Mouse (Mus musculus) limb, embryonic 13.5 days (tissue): Measurements from ENCODE around the gene Ank2. TPM values are rescaled to one million over a fixed set of nuclear protein-coding genes. Genes with fewer than 3 reads are reported as not detected.
A peak's percentile ranks its signal among the peaks of the same experiment; 100 is the strongest.

Source experiments
- ATAC-seq: fragments of 200-750 bp; cut with Nextera tagmentation; 2 replicates; pipeline ENCODE4 v1.8.0; 2017; ENCODE audit warnings: low read depth, moderate number of reproducible peaks, moderate TSS enrichment; ENCODE audit not compliant: low FRiP score
- H3K27ac ChIP-seq: fragments of 300-500 bp; sonication (generic); 2 replicates; pipeline ENCODE4 v1.5.1; 2015; ENCODE audit warnings: inconsistent platforms, mild to moderate bottlenecking, moderate library complexity
- H3K27me3 ChIP-seq: fragments of 300-500 bp; sonication (generic); 2 replicates; pipeline ENCODE4 v1.6.1; 2015; ENCODE audit warnings: mild to moderate bottlenecking, inconsistent platforms
- H3K36me3 ChIP-seq: fragments of 300-500 bp; sonication (generic); 2 replicates; pipeline ENCODE4 v1.6.1; 2015; ENCODE audit warnings: inconsistent platforms, mild to moderate bottlenecking, moderate library complexity
- H3K4me1 ChIP-seq: fragments of 300-500 bp; sonication (generic); 2 replicates; pipeline ENCODE4 v1.6.1; 2015; ENCODE audit warnings: inconsistent platforms
- H3K4me2 ChIP-seq: fragments of 300-500 bp; sonication (generic); replicated peaks from 2 replicates; pipeline ENCODE4 v1.6.1; 2015; ENCODE audit warnings: inconsistent platforms, mild to moderate bottlenecking, moderate library complexity
- H3K4me3 ChIP-seq: fragments of 300-500 bp; sonication (generic); 2 replicates; pipeline ENCODE4 v1.5.1; 2015; ENCODE audit warnings: moderate library complexity, mild to moderate bottlenecking, inconsistent platforms
- H3K9ac ChIP-seq: fragments of 300-500 bp; sonication (generic); 2 replicates; pipeline ENCODE4 v1.6.1; 2015; ENCODE audit warnings: mild to moderate bottlenecking, inconsistent platforms
- H3K9me3 ChIP-seq: fragments of 300-500 bp; sonication (generic); 2 replicates; pipeline ENCODE4 v1.6.1; 2016; ENCODE audit warnings: inconsistent platforms
- WGBS: fragments of 180-500 bp; shearing (Covaris S2); methylation state at CpG from one replicate; pipeline ENCODE4 v1.1.7; 2015; 5-methylcytosine and 5-hydroxymethylcytosine counted together
- polyA plus RNA-seq: library from polyadenylated mRNA; unstranded; fragments of >200 nt; fragmentation: Nextera tagmentation; extraction: Ambion mirVana; gene quantifications from 2 replicates; pipeline ENCODE4 v1.2.1, GENCODE M21; 2015

Gene Ank2
- polyA plus RNA-seq, 1 experiment from 2014 or later: 32.4 TPM

- Histone ChIP-seq H3K36me3 (no peaks in the 10 kb centered on the region), H3K9me3 (no peaks in the 10 kb centered on the region)
- 24% methylated on average over 3 of the region's 3 CpGs for WGBS
Observed at GRCm38 (mm10) chr3:127131048-127131447, 368.1 kb downstream of the Ank2 start.

GRCm38 (mm10) chr3:127130167-127130770 lies 368.9 kb downstream of the Ank2 start:
- H3K9me3 ChIP-seq: no peaks in the 10 kb centered on the region
- H3K27me3 ChIP-seq: no peaks in the 10 kb centered on the region
- 53% methylated on average over 12 of the region's 12 CpGs for WGBS
- H3K4me3 ChIP-seq: no peak overlapping the region
- H3K4me2 ChIP-seq: 0 out of 2 replicates have a peak overlapping the region, but pooled peaks have one; percentile 16
- ATAC-seq: no peak
- H3K4me1 ChIP-seq: peaks cover 21% of the 10 kb centered on the region
- H3K9ac ChIP-seq: no peak overlapping the region
- no peaks in the 10 kb centered on the region for H3K36me3 ChIP-seq
- H3K27ac ChIP-seq: no peak overlapping the region

More at GRCm38 (mm10) chr3:127131048-127131447, 368.1 kb downstream of the Ank2 start:
- Histone ChIP-seq H3K4me1 (peaks cover 21% of the 10 kb centered on the region), H3K27ac (no peak overlapping the region), H3K27me3 (no peaks in the 10 kb centered on the region), H3K4me3 (no peak overlapping the region), H3K4me2 (no peak overlapping the region), H3K9ac (no peak overlapping the region)
- 0 out of 2 replicates have a peak, but pooled peaks have one; percentile 42 for ATAC-seq

- H3K9ac ChIP-seq: no peak overlapping the region
- 32% methylated on average over 1 of the region's 1 CpGs for WGBS
- no peak for ATAC-seq
- no peaks in the 10 kb centered on the region for H3K36me3 ChIP-seq
- no peaks in the 10 kb centered on the region for H3K27me3 ChIP-seq
- H3K27ac ChIP-seq: no peak overlapping the region
- H3K4me3 ChIP-seq: no peak overlapping the region
- H3K4me1 ChIP-seq: peaks cover 25% of the 10 kb centered on the region
- no peak overlapping the region for H3K4me2 ChIP-seq
- H3K9me3 ChIP-seq: no peaks in the 10 kb centered on the region
Observed at GRCm38 (mm10) chr3:127129750-127130149, 369.4 kb downstream of the Ank2 start.

DNA sequence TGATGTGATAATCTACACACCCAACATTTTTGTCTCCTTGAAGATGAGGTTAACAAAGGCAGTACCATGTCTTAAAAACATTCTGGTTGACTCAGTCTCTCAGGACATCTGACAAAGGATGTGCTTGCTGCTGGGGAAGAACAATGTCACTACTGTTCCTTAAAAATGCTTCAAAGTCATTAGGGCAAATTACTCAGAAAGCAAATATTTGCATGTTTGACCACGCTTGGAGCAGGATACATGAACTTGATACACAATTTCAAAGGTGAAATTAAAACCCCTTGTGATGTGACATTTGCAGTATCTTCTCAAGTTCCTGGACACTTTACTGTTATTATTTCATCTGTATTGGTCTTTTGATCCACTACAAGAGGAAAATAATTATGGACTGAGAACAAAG lies 371.5 kb downstream of the Ank2 start:
- Histone ChIP-seq H3K9me3 (no peaks in the 10 kb centered on the region), H3K4me3 (no peak overlapping the region), H3K4me1 (peaks cover 43% of the 10 kb centered on the region), H3K27me3 (no peaks in the 10 kb centered on the region), H3K36me3 (no peaks in the 10 kb centered on the region), H3K27ac (no peak overlapping the region), H3K4me2 (no peak overlapping the region), H3K9ac (no peak overlapping the region)
- 79% methylated on average over 1 of the region's 1 CpGs for WGBS
- no peak for ATAC-seq

DNA sequence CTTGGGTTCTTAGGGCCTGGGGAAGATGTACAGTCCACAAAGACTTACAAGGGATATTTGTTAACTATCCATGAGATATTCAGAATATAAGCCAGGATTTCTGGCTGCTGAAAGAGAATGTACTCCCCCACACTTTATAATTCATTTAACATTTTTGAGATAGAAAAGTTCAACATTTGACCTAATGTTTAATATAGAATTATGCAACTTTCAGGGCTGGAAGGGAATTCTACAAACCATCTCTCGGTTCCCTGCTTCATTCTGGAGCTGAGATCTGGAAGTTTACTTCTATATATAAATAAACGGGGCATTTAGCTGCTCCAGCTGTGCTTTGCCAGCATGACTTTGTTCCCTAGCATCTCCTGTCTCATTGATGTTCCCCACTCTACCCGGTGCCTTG lies 372.9 kb downstream of the Ank2 start:
- H3K4me3 ChIP-seq: no peak overlapping the region

GRCm38 (mm10) chr3:127124375-127124993 lies 374.7 kb downstream of the Ank2 start:
- ATAC-seq: peak; percentile 49
- 65% methylated on average over 10 of the region's 10 CpGs for WGBS
- Histone ChIP-seq H3K4me3 (no peak overlapping the region), H3K4me2 (peak overlapping the region; percentile 25), H3K27me3 (no peaks in the 10 kb centered on the region), H3K9me3 (no peaks in the 10 kb centered on the region), H3K36me3 (no peaks in the 10 kb centered on the region), H3K4me1 (peaks cover 26% of the 10 kb centered on the region), H3K9ac (no peak overlapping the region), H3K27ac (peak overlapping the region; percentile 61)

More for the DNA sequence above, 372.9 kb downstream of the Ank2 start:
- H3K36me3 ChIP-seq: no peaks in the 10 kb centered on the region
- no peak overlapping the region for H3K4me2 ChIP-seq
- H3K4me1 ChIP-seq: peaks cover 43% of the 10 kb centered on the region
- no peak overlapping the region for H3K9ac ChIP-seq
- H3K9me3 ChIP-seq: no peaks in the 10 kb centered on the region
- WGBS: 65% methylated on average over 3 of the region's 3 CpGs
- ATAC-seq: no peak
- no peak overlapping the region for H3K27ac ChIP-seq
- H3K27me3 ChIP-seq: no peaks in the 10 kb centered on the region

GRCm38 (mm10) chr3:127123376-127123775 lies 375.8 kb downstream of the Ank2 start:
- H3K27ac ChIP-seq: no peak overlapping the region
- H3K9ac ChIP-seq: no peak overlapping the region
- H3K9me3 ChIP-seq: no peaks in the 10 kb centered on the region
- WGBS: 8% methylated on average over 8 of the region's 8 CpGs
- H3K4me1 ChIP-seq: peaks cover 25% of the 10 kb centered on the region
- no peak overlapping the region; the same call in 1 of the 2 replicates for H3K4me3 ChIP-seq
- no peaks in the 10 kb centered on the region for H3K36me3 ChIP-seq
- ATAC-seq: no peak
- peak overlapping the region; percentile 46 for H3K4me2 ChIP-seq
- no peaks in the 10 kb centered on the region for H3K27me3 ChIP-seq

DNA sequence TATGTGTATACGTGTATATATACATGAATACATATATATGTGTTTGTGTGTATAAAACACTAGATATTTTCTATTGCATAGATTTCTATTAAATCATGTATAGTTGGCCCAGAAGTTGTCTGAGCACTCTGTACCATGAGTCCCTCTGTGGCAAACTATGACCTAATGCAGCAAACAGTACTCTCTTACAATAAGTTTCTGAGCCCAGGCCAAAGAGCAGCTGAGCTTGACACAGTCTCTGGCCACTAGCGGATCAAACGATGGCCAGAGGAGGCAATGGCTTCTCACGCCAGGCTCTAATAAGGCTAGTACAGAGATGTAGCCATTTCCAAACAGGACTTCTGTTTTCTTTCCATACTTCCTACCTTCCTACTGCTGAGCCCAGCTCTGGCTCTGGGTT lies 380.4 kb downstream of the Ank2 start:
- no peaks in the 10 kb centered on the region for H3K9me3 ChIP-seq
- no peak for ATAC-seq
- no peaks in the 10 kb centered on the region for H3K27me3 ChIP-seq
- H3K36me3 ChIP-seq: no peaks in the 10 kb centered on the region
- no peak overlapping the region for H3K27ac ChIP-seq
- H3K4me3 ChIP-seq: no peak overlapping the region
- H3K9ac ChIP-seq: no peak overlapping the region
- H3K4me1 ChIP-seq: peaks cover 16% of the 10 kb centered on the region
- H3K4me2 ChIP-seq: no peak overlapping the region
- WGBS: 85% methylated on average over 4 of the region's 4 CpGs

DNA sequence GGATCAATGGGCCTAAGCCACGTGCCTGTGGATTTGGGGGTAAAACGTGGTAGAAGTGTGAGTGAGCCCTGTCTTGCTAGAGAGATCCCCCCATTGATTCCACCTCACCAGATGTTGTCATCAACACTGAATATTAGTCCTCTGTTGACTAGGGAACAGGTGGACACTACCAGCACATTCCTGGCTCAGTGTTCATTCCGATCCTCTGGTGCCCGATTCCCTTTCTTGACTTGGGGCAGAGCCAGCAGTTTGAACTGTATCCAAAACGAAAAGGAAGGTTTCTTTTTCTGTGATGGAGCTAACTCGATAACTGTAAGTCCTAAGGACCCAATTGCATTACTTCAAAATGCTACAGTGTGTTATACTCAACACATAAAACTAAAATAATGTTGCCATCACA lies 382.9 kb downstream of the Ank2 start:
- H3K9me3 ChIP-seq: no peaks in the 10 kb centered on the region
- H3K27ac ChIP-seq: no peak overlapping the region
- no peaks in the 10 kb centered on the region for H3K27me3 ChIP-seq
- ATAC-seq: no peak
- H3K4me3 ChIP-seq: no peak overlapping the region
- WGBS: 66% methylated on average over 6 of the region's 6 CpGs
- H3K36me3 ChIP-seq: no peaks in the 10 kb centered on the region
- no peak overlapping the region for H3K9ac ChIP-seq
- H3K4me2 ChIP-seq: no peak overlapping the region
- peaks cover 5% of the 10 kb centered on the region; the same call in 1 of the 2 replicates for H3K4me1 ChIP-seq

GRCm38 (mm10) chr3:127113238-127113637 lies 385.9 kb downstream of the Ank2 start:
- WGBS: 80% methylated on average over 7 of the region's 7 CpGs
- no peak overlapping the region for H3K4me3 ChIP-seq

GRCm38 (mm10) chr3:127109413-127109812 lies 389.7 kb downstream of the Ank2 start:
- 27% methylated on average over 3 of the region's 3 CpGs for WGBS
- no peaks in the 10 kb centered on the region for H3K36me3 ChIP-seq
- H3K27ac ChIP-seq: peak overlapping the region; percentile 52; the same call in 1 of the 2 replicates
- H3K9ac ChIP-seq: no peak overlapping the region
- peaks cover 32% of the 10 kb centered on the region for H3K4me1 ChIP-seq
- peak; percentile 66 for ATAC-seq
- H3K4me3 ChIP-seq: no peak overlapping the region
- no peaks in the 10 kb centered on the region for H3K9me3 ChIP-seq
- H3K27me3 ChIP-seq: no peaks in the 10 kb centered on the region
- no peak overlapping the region for H3K4me2 ChIP-seq

More at GRCm38 (mm10) chr3:127113238-127113637, 385.9 kb downstream of the Ank2 start:
- H3K36me3 ChIP-seq: no peaks in the 10 kb centered on the region
- H3K9ac ChIP-seq: no peak overlapping the region
- no peak for ATAC-seq
- H3K4me2 ChIP-seq: no peak overlapping the region
- no peak overlapping the region for H3K27ac ChIP-seq
- no peaks in the 10 kb centered on the region for H3K9me3 ChIP-seq
- H3K4me1 ChIP-seq: peaks cover 26% of the 10 kb centered on the region
- H3K27me3 ChIP-seq: no peaks in the 10 kb centered on the region

DNA sequence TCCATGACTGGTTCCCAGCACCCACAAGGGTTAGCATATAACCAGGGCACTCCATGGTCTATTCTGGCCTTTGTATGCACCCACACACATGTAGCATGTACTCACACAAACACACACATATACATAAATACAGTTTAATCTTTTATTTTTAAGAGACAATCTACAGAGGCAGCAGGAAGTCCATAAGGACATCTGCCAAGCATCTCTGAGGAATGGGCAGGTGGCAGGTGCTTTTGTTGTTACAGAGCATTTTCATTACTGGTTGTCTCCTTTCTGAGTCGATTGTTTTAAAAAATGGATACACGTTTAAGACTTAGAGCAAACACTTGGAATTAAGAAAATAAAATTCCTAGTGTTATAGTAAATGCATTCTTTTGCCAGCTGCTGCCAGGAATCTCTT lies 390.7 kb downstream of the Ank2 start:
- Histone ChIP-seq H3K4me2 (no peak overlapping the region), H3K36me3 (no peaks in the 10 kb centered on the region), H3K27me3 (no peaks in the 10 kb centered on the region), H3K4me3 (no peak overlapping the region), H3K27ac (no peak overlapping the region; the same call in 1 of the 2 replicates), H3K9me3 (no peaks in the 10 kb centered on the region), H3K4me1 (peaks cover 32% of the 10 kb centered on the region), H3K9ac (no peak overlapping the region)
- ATAC-seq: no peak
- 62% methylated on average over 2 of the region's 2 CpGs for WGBS
